ENCODE assay signal across 8 mouse cellular contexts in genomic region chr15:100757527-100757978, GRCm38 (mm10). TPM values are rescaled to one million over a fixed set of nuclear protein-coding genes. Genes with fewer than 3 reads are reported as not detected.
DNase-seq lines count a peak whose midpoint lies in the region; ATAC-seq and TF ChIP-seq lines count a peak whose summit lies in the region.
"Had no signal": no experiment of that assay in that cellular context is flagged by ENCODE, and none has a peak within 500 bp of the region (broad histone marks: within the 10 kb centered on the region; RNA-seq: fewer than 3 reads in every experiment).

No protein-coding gene starts in this region.

- H3K4me1 ChIP-seq in MEL (ENCODE audit: control insufficient read depth in 1 of 2, insufficient read depth in 2 of 2, low read length in 2 of 2), result peaks cover 0 to 18% of the 10 kb centered on the region in 2 experiments; a peak in 2 of 4 replicates
- peaks cover 47% of the 10 kb centered on the region for H3K4me1 ChIP-seq in kidney, embryonic 15.5 days

- peaks cover 0 to 3% of the 10 kb centered on the region in 2 experiments; a peak in 2 of 4 replicates for H3K27me3 ChIP-seq in MEL (ENCODE audit: control insufficient read depth in 1 of 2, insufficient read depth in 2 of 2, low read length in 2 of 2)
- H3K27me3 ChIP-seq in kidney, embryonic 15.5 days, result 0 out of 2 replicates have a peak, but pooled peaks cover 11% of the 10 kb centered on the region

- no peaks in the 10 kb centered on the region for H3K79me2 ChIP-seq in MEL (ENCODE audit: control insufficient read depth, insufficient read depth, low read length, poor library complexity)

- TF ChIP-seq CTCF in MEL (IDR thresholded peaks at IDR 0.05 in 2 of 3, conservative IDR thresholded peaks at IDR 0.05 in 1 of 3; ENCODE audit: control insufficient read depth in 1 of 3, insufficient read depth in 1 of 3, low read depth in 2 of 3, low read length in 3 of 3, poor library complexity in 1 of 3, severe bottlenecking in 1 of 3), result peak; percentile 92 to 94 (median 92)

- ATAC-seq in granulocyte monocyte progenitor cell, adult 5-6 weeks (replicated peaks; ENCODE audit: poor library complexity, severe bottlenecking), result peak; percentile 58
- no peak for ATAC-seq in kidney, embryonic 15.5 days (replicated peaks; ENCODE audit: low FRiP score)

- no peak for TF ChIP-seq POLR2A in MEL (IDR thresholded peaks at IDR 0.05; ENCODE audit: control insufficient read depth in 1 of 2, insufficient read depth in 1 of 2, low read depth in 1 of 2, low read length in 2 of 2, poor library complexity in 1 of 2)

- peak overlapping the region; percentile 29 to 31; a peak in 3 of 4 replicates for H3K4me3 ChIP-seq in MEL (ENCODE audit: control insufficient read depth in 1 of 2, insufficient read depth in 1 of 2, low read depth in 2 of 2, low read length in 2 of 2)
- H3K4me3 ChIP-seq in kidney, embryonic 15.5 days (replicated peaks), result no peak overlapping the region

- H3K36me3 ChIP-seq in MEL (ENCODE audit: control insufficient read depth in 1 of 2, insufficient read depth in 2 of 2, low read length in 2 of 2), result peaks cover 0 to 10% of the 10 kb centered on the region in 2 experiments; a peak in 2 of 4 replicates
- H3K36me3 ChIP-seq in kidney, embryonic 15.5 days, result no peaks in the 10 kb centered on the region

- H3K9me3 ChIP-seq in MEL (replicated peaks; ENCODE audit: insufficient read depth, low read length), result no peaks in the 10 kb centered on the region
- H3K9me3 ChIP-seq in kidney, embryonic 15.5 days (replicated peaks), result no peaks in the 10 kb centered on the region

- peak; percentile 93 for TF ChIP-seq RAD21 in MEL (IDR thresholded peaks at IDR 0.05; ENCODE audit: low read depth, low read length)

- no peak overlapping the region for H3K27ac ChIP-seq in MEL (ENCODE audit: control insufficient read depth, low read depth, low read length)
- 0 out of 2 replicates have a peak overlapping the region, but pooled peaks have one; percentile 24 for H3K27ac ChIP-seq in kidney, embryonic 15.5 days
- H3K27ac ChIP-seq: macrophage had no signal

- H3K4me2 ChIP-seq in kidney, embryonic 15.5 days, result peak overlapping the region; percentile 45

- no peak for TF ChIP-seq EP300 in MEL (IDR thresholded peaks at IDR 0.05; ENCODE audit: low read depth in 1 of 2, low read length in 2 of 2)

- peak; percentile 92 for DNase-seq in CD4-positive, CD25-positive, alpha-beta regulatory T cell, adult 2 months (ENCODE audit: low read depth, low spot score)
- peak; percentile 90 for DNase-seq in MEL (ENCODE audit: low read depth, low spot score)
- peak; percentile 79 for DNase-seq in cerebellum, adult 9-10 months
- DNase-seq in lung, adult 18-20 months, result peak; percentile 43 to 64
- DNase-seq in right cerebral cortex, postnatal 14 days, result peak; percentile 67

- H3K9ac ChIP-seq in MEL (ENCODE audit: control insufficient read depth, low read depth, low read length, poor library complexity, severe bottlenecking), result no peak overlapping the region
- H3K9ac ChIP-seq in kidney, embryonic 15.5 days, result no peak overlapping the region

- under 1% methylated on average over 7 of the region's 7 CpGs for WGBS in kidney, embryonic 15.5 days

TF ChIP-seq in MEL, 35 proteins besides CTCF, POLR2A, EP300 and RAD21:
- TF ChIP-seq ZC3H11A (IDR thresholded peaks at IDR 0.05; ENCODE audit: low read depth, low read length) (peak; percentile 76), ZNF384 (IDR thresholded peaks at IDR 0.05; ENCODE audit: low read depth, low read length) (no peak), NELFE (IDR thresholded peaks at IDR 0.05; ENCODE audit: low read depth, low read length) (no peak), BHLHE40 (IDR thresholded peaks at IDR 0.05; ENCODE audit: borderline replicate concordance, low read depth, low read length) (no peak), SMC3 (IDR thresholded peaks at IDR 0.05; ENCODE audit: low read depth, low read length) (peak; percentile 81), POLR2AphosphoS2 (IDR thresholded peaks at IDR 0.05; ENCODE audit: low read length) (no peak), POLR2AphosphoS5 (IDR thresholded peaks at IDR 0.05; ENCODE audit: borderline replicate concordance, low read depth, low read length) (no peak), ZKSCAN1 (IDR thresholded peaks at IDR 0.05; ENCODE audit: low read depth, low read length) (no peak), MAX (IDR thresholded peaks at IDR 0.05; ENCODE audit: low read length) (no peak), CHD2 (IDR thresholded peaks at IDR 0.05; ENCODE audit: low read length) (no peak), MAZ (IDR thresholded peaks at IDR 0.05; ENCODE audit: low read depth, low read length) (peak; percentile 23; the same call in 1 of the 2 replicates)
TF ChIP-seq in MEL: peak in this region for 3.

RNA-seq across cellular contexts. Expression of gene Slc4a8, which starts 4.0 kb away (rescaled TPM):
- total RNA-seq in MEL (2012; rRNA removed), result 0.35 and 0.72 TPM in 2 replicates
- polyA plus RNA-seq in MEL (2012; ENCODE audit: insufficient read depth in 1 of 2, insufficient read length in 2 of 2, low read depth in 1 of 2, low replicate concordance in 2 of 2, missing spikeins in 1 of 2), result 1 to 10 TPM in 1 of 2 experiments, not detected in 1; 2.5 TPM
- total RNA-seq in granulocyte monocyte progenitor cell, adult 5-6 weeks (2014; fragmentation: Nextera tagmentation), result 11.3 and 23.0 TPM in 2 replicates
- total RNA-seq in granulocyte monocyte progenitor cell, adult 5-6 weeks (2017), result 26.9 and 34.5 TPM in 2 replicates
- polyA plus RNA-seq in kidney, embryonic 15.5 days (2015; fragmentation: Nextera tagmentation; extraction: Ambion mirVana), result 9.6 and 9.9 TPM in 2 replicates

RNA-seq across cellular contexts. Expression of gene Galnt6, which starts 28.4 kb away (rescaled TPM):
- 17.0 and 17.5 TPM in 2 replicates for total RNA-seq in MEL (2012; rRNA removed)
- 10 to 100 TPM in 1 of 2 experiments, not detected in 1; 16.1 TPM for polyA plus RNA-seq in MEL (2012; ENCODE audit: insufficient read depth in 1 of 2, insufficient read length in 2 of 2, low read depth in 1 of 2, low replicate concordance in 2 of 2, missing spikeins in 1 of 2)
- 25.4 and 27.4 TPM in 2 replicates for total RNA-seq in granulocyte monocyte progenitor cell, adult 5-6 weeks (2014; fragmentation: Nextera tagmentation)
- total RNA-seq in granulocyte monocyte progenitor cell, adult 5-6 weeks (2017), result 32.5 and 44.6 TPM in 2 replicates
- 1.0 and 2.4 TPM in 2 replicates for polyA plus RNA-seq in kidney, embryonic 15.5 days (2015; fragmentation: Nextera tagmentation; extraction: Ambion mirVana)
